Mouse (Mus musculus) inflammation-experienced regulatory T-cells, adult 16 weeks (primary cell): Measurements from ENCODE around the gene Vmn2r35. TPM values are rescaled to one million over a fixed set of nuclear protein-coding genes. Genes with fewer than 3 reads are reported as not detected.

Source experiments
- polyA plus RNA-seq: library from polyadenylated mRNA; unstranded; fragments of 100-300 nt; shearing (Covaris generic); gene quantifications from one replicate; pipeline ENCODE4 v1.2.1, GENCODE M21; 2017

Vmn2r35 gene
- polyA plus RNA-seq = not detected

DNA sequence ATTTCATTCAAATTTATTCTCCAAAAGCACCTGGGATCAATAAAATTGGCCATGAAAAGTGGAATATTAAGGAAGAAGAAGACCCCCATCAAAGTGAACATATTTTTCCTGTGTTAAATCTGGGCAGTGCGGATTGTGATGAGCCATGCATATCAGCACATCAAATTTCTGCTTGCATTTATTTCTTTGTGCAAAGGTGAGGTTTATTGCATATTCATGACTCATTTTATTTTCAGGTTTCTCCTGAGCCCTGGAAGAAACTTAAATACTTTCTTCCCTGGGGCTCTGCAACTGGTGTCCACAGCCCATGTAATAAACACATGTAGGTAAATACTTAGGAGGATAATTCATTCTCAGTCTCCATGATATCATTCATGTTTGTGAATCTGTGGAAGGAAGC is at the start of gene Vmn2r35:
Gene Vmn2r35 (minus strand): TSS at position 101 of the 400 bp plus-strand sequence.

Other genes with a start within 250 kb of the Vmn2r35 start
- gene Vmn2r34, start 130.4 kb downstream of the Vmn2r35 start, polyA plus RNA-seq = not detected
- gene Vmn2r36, start 82.6 kb upstream of the Vmn2r35 start, polyA plus RNA-seq = not detected